Mouse (Mus musculus) retina, adult 2 months (tissue): ENCODE measurements around the gene Rabl3.

Experiments used
- DNase-seq: peaks from one replicate; pipeline ENCODE4 v3.0.0-alpha.2; 2012; ENCODE audit warnings: low read depth, low spot score

Rabl3 gene

DNA sequence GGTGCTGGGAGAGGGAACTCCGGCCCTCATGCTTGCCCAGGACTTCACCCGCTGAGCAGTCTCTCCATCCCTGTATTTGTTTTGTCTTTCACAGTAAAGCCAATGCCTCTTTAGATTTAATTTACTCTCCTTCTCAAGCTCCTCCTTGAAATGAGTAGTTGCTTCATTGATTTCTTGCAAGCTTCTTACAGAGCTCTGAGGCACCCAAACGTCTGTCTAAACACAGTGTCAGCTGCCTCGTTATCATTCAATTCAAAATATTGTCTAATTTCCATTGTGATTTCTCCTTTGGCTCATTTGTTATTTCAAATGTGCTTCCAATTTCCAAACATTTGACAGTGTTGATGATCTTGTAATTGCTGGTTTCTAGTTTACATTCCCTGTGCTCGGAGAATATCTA lies 6.6 kb downstream of the Rabl3 start:
- no peak for DNase-seq

DNA sequence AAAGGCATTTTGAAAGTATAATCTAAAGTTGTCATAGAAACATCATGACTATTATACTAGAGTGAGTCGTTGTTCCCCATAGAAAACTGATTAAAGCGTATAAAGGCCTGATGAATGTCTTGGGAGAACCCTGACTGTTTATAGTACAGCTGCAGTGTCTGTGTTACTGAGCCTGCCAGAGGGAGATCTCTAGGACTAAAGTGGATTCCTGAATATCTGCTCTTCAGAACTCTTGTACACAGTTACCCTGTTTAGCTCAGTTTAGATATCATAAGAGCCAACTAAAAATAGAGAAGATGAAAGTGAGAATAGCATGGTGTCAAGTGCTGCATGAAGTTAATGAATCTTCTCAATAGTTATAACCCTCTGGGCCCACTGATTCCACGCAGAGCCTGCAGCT lies 10.6 kb downstream of the Rabl3 start:
- DNase-seq, result no peak

DNA sequence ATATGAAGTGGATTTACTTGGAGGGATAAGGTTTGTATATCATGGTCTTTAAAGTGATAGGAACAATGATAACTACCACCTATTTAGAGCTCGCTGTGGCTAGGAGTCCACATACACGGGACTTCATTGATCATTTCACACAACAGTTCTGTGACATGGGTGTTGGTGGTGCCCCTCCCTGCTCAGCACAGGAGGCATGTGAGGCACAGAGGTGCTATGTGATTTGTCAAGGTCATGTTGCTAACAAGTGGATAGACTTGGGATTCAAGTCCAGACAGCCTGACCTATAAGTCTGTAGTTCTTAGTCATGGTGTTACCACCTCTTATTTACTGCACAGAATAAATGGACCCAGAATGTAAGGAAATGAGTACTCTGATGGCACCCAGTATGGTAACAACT lies 11.3 kb downstream of the Rabl3 start:
- DNase-seq, result no peak

DNA sequence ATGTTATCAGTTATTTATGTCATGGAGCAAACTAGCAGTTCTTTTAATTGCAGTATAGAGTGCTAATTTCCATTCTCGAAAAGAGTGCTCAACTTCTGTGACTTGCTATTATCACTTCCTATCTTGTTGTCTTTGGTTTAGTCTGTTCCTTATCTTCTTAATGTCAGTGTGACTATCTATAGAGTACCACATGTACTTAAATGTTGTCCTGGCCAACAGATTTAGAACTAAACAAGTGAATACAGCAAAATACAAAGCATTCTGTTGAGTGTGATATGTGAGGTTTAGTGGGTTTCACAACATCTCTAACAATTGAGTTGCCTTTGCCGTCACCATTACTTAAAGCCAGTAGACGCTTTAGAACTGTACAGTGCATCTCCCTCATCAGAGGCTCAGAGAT lies 13.1 kb downstream of the Rabl3 start:
- DNase-seq, result no peak

DNA sequence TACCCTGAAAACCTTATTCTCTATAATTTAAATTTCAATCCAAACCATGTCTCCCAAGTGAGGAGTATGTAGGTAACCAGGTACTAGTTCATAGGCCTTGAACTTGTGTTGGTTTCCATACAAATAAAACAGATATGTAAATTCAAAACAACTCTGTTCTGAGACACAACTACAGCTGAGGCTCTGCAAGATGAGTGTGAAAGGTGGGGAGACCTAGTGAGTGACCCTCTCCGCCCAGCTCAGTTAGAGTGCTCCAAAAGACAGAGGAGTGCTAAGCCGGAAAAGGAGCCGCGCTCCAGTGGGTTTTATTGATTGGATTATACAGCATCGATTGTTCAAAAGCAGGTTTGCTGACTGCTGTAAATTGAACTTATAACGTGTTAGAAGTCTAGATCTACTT lies 22.7 kb downstream of the Rabl3 start:
- no peak for DNase-seq

DNA sequence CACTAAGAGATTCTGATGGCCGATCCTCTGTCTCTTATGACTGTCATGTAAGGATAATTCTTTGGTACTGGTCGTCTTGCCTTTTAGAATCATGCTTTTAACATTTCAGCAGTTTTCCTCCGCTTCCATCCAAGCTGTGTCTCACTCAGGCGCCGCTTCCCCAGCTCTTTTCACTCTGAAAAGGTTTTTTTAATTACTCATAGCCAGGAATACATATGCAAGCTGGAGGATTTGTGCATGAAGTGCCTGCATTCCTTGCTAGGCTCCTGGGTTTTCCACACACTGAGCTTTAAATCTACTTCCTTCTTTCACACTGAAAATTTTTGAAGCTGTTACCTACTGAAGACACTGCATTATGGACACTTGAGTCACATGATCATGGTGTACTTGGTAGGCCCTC lies 23.3 kb downstream of the Rabl3 start:
- no peak for DNase-seq

DNA sequence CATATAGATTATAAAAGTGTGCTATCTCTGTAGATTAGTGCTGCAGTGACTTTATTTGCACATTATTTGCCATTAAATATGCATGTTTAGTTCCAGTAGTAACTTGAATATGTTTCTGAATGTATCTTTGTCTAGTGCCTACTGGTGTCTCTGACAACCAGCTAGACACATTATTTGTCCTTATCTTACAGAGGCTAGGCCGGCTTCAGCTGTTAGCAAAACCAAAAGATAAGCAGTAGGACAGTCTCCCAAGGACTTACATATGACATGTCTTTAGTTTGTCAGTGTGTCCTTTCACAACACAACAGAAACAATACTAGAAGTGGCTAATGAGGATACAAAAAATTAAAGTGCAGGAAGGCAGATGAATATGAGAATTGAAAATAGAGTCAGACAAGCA lies 25.4 kb downstream of the Rabl3 start:
- no peak for DNase-seq

DNA sequence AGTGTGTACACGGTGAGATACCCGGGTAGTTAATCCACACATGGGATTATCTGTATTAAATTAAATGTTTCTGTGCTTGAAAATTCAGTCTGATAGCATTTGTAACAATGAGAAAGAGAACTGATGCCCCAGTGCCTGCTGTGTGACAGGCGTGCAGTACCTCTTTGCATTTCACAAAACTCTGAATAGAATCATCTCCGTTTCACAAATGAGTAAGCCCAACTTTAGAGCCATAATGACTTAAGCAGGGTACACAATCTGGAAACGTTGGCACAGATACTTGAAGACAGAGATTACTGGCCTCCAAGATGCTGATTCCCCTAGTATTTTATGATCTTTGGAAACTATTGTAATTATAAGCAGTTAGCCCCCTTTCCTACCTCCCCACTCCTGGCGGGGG lies 26.4 kb downstream of the Rabl3 start:
- no peak for DNase-seq

DNA sequence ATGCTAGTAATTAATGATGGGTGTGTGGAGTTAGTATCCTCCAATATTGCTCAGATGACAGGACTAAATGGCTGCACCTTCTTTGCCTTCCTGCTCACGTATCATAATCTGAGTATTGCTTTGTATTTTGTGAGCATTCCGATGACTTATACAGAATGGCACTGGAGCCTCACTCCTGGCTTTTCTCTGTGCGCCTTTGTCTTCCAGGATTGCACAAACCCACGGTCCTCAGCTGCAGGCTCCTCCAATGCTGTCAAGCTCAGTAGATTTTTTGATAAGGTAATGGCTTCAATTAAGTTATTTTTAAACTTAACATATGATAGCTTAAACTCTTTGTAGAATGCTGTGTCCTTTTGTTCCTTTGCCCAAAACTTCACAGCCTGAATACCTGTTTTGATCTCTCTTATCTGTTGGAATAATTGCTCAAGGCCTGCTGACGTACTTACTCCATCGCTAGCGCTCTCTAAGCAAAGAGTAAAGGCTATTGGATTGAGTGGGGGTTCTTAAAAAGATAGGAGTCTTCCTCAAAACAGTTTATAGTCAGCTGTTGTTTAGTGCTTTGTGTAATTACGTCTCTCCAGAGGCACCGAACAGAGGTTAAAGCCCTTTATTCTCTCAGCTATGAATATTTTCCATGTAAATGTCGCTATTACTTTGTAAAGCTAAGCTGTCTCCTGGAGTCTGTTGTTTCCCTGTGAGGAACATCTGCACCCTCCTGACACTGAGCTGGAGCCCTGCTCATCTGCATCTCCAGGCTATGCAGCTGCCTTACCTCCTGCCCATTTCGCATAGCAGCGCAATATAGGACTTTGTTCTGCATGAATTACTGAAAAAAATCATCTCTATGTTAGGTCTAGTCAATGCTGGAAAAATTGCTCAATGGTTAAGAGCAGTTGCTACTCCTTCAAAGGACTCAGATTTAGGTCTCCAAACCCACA lies 27.7 kb downstream of the Rabl3 start:
- no peak for DNase-seq

DNA sequence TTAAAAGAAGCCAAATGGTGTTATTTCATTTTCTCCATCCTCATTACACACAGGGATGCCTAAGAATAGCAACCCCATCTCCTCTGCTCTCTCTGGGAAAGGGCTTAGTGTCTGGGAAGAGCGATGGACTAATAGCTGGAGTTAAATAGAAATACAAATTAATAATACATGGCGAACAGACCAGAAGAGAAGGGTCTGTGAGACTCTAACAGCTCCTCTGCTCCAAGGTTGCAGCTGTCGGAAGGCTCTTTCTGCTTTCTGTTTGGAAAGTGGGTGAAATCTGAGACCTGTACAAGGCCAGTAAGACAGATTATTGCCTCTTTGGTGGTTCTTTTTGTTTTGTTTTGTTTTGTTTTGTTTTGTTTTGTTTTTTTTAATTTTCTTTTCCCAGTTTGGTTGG lies 31.9 kb downstream of the Rabl3 start:
- DNase-seq, result no peak

DNA sequence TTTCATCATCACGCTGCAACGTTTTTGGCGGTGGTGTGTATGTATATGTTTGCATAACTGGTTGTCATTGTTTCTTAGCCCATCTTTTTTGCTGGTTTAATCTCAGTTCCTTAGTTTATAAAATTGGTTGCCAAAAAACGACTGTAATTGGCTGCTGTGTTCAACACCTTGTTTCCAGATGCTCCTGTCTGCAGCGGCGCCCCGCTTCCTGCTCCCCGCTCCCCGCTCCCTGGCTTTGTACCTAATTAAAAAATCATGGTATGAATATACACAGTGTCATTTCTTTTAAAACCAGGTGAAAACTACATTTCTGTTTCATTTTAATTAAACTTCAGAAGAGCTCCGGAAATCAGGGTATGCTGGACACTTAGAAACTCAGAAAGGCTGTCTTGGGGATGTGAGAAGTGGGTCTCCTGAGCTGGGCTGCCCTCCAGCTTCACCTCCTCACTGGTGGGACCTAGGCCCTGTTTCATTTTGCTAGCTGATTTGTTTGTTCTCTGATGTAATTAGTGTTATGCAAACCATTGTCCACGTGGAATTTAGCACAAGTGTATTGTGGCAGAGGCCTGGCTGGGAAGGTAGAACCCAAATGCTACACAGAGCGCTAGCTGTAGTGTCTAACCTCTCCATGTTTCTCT lies 32.6 kb downstream of the Rabl3 start:
- no peak for DNase-seq

DNA sequence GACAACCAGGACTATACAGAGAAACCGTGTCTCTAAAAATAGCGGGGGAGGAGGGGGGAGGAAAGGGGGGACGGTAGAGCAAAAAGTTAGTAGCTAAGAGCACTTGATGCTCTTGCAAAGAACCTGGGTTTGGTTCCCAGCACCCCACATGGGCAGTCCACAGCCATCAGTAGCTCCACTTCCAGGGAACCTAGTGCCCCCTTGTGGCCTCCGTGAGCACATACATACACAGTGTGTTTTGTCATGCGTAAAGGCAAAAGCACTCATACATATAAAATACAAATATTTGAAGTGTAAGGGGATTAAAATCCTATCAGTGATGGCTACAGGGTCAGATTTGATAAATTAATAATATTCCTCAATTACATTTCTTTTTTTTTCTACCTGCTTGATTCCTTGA lies 33.4 kb downstream of the Rabl3 start:
- DNase-seq, result no peak

DNA sequence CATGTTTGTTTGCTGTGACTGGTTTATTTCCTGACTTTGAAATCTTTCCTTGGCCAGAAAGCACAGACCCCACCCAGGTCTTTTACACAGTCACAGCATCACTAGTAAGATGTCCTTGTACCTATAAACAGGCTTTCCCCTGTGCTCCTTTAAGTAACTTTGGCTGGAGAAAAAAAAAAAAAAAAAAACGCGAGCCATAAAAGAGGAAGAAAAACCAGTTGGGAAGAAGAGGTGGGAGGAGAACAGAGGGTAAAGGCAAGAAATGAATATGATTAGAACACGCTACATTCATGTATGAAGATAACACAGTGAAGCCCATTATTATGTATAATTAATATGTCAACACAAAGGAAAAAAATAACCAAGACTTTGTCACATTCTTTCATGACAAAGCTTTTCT lies 35.6 kb downstream of the Rabl3 start:
- no peak for DNase-seq

DNA sequence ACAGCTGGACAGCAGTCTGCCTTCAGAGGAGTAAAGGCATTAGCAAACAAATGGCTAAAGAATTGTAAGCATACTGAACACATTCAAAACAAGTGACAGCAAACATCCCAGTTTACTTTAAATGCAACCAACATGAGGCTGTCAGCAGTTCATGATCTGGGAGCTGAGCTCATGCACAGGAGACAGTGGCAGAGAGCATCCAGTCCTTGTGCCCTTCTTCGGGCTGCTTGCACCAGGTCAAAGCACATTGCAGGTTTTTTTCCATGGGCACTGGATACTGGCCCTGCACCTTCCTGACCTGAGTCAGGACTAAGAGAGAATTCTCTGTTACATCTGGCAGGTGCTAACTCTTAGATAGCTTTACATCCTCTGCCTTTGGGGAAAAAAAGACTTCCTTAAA lies 39.9 kb downstream of the Rabl3 start:
- no peak for DNase-seq

DNA sequence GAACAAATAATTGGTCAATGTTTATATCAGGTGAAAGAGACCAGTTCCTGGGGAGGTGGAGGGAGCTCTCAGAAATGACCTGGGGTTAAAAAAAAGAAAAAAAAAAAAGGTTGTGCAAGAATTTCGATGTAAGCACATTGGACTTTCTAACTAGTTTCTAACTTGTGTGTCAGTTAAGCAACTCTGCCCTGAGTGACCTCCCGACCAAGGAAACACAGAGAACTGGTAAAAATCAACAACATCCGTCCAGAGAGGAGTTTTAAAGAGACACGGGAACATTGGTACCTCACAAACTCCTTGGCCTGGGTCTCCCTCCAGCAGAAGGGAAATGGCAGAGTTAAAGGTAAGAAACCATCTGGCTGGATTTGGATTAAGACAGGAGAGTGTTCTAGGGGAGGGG lies 40.3 kb downstream of the Rabl3 start, which contains the start of gene Hgd:
Gene Hgd, plus strand, starts transcription at position 160 of the 400 bp plus-strand sequence.
- DNase-seq, result no peak

DNA sequence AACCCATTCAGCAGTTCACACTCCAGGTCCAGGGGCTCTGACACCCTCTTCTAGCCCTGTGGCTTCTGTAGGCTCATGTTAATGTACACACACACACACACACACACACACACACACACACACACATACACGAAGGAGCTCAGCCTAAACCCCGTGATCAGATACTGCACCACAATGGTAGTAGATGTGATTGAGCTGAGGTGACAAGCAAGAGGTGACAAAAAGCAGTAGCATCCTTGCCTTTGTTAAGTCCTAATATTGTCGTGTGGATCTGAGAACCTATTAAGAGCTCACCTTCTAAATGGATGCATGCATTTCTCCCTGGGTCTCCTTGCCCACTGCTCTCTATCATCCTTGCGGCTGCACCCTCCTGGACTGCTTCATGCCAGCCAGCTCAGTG lies 41.0 kb downstream of the Rabl3 start:
- no peak for DNase-seq

DNA sequence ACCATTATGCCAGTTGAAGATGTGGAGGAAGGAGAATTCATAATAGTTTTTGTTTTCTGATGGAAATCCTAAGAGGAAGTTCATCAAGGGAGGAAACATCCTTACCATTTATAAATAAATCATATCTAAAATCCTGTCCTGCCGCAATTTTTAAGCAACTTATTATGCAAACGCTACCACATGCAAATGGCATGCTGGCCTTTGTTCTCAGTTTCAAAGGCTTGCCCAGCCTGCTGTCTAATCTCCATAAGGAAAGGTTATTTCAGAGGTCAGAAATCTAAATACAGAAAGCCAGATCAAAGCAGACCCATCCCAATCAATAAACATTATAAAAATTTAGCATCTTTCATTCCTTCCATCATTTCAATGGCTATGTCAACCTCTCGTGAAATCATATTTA lies 42.2 kb downstream of the Rabl3 start:
- DNase-seq, result no peak

DNA sequence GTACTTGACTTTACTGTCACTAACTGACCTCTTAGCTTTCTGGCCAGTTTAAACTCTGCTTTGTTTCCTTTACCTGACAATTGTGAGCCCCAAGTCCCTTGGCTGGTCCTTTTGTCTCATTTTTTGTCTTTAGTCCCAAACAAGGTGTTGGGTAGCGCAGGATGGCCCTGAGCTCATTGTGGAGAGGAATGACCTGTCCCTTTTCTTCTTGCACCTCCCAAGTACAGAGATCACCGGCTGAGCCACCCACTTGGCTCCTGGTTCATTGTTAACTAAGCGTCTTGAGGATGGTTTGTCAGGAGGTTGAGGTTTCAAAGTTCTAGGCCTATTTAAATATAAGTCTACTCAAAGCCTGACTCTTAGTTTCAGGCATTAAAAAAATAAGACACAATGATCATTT lies 43.6 kb downstream of the Rabl3 start:
- no peak for DNase-seq

DNA sequence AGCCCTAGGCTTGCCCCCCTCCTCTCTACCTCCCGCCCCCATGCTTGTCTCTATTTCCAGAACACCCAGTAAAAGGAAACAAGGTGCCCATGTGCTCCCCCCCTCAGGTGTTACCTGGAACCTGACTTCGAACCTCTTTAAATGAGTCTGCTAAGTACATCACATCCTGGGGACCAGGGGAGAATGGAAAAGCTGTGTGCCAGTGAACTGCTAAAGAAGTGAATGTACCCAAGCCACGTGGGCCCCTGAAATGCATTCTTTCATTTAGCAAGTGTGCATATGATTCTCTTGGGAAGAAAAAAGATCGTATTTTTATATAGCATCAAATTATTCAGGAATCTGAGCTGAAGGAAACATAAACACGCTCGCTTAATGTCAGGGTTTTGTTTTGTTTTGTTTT lies 44.1 kb downstream of the Rabl3 start:
- no peak for DNase-seq

DNA sequence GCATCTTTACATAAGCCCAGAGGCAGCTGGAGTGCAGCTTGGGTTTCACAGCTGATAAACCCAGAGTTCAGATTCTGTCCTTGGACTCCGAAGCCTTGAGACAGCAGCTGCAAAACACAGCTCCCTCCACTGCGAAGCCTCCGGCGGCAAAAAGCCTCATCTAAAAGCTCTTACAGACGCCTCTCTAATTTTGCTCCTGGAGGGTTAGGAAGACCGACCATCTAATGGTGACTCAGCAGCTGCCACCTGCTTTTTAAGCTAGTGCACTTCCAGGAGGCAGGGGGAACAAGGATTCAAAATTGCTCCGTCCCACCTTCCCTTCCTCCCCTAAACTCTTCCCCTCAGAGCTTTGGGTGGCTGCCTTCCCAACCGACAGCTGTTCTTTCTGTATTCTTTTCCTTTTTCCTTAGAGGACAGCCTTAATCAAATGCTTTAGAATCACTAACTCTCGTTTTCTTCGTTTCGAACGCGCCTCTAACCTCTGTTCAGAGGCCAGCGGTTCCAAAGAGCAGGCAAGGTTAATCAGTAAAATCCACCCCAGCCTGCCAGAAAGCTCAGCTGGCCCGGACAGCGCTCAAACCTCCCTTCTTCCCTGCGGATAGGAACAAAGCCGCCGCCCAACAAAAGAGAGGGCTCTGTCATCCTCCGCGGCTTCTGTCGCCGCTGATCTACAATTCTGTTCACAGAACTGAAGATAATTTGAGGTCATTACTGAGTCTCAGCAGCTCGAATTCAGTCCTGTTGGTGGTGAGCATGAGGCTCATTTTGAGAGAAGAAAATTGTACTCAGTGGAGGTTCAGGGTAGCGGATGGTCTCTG lies 44.7 kb downstream of the Rabl3 start:
- peak; percentile 20 for DNase-seq

DNA sequence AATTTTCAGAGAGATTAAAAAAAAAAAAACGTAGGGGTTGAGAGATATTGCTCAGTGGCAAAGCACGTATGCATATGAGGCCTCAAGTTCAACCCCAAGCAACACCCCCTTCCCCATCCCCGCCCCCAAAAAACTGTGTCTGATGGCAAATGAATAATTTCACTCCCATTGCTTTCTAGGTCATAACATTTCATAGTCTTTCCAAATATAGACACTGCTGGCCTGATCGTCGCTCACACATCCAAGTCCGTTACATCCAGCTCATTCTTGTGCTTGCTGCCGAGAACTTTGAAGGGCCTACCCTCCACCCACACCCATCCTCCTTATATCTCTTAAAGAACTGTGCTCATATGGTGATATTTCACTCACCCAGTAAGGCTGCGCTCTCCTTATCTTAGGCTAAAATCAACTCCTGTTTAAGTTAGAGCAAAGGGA lies 45.5 kb downstream of the Rabl3 start:
- no peak for DNase-seq

DNA sequence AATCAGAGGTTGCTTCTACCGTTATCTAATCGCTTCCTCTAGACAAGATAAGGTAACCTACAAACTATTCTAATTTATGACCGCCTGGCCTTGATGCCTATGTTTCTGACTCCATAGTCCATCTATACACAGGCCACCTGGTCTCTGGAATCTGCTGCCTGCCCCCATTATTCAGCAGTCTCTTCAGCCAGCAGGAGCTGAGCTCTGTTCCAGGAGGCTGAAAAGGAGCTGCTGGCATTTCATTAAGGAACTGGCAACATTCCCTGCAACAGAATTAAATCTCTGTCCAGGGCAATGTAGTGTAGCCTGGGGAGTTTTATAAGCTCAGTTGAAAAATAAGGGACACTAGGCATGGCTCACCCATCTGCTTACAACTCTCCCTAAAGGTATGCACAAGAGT lies 51.2 kb downstream of the Rabl3 start:
- DNase-seq, result no peak
